Mouse (Mus musculus): ENCODE data around the gene Eif2b5. TPM values are rescaled to one million over a fixed set of nuclear protein-coding genes. Genes with fewer than 3 reads are reported as not detected.

Eif2b5 gene
- polyA plus RNA-seq, 1 experiment from 2014 or later = 92.1 TPM

GRCm38 (mm10) chr16:20551691-20552090 is 53.1 kb downstream of the Eif2b5 start:
- Histone ChIP-seq H3K9ac (ENCODE audit: low read length) (no peak overlapping the region), H3K9me3 (replicated peaks; ENCODE audit: control insufficient read depth, low read length) (no peaks in the 10 kb centered on the region), H3K36me3 (ENCODE audit: control insufficient read depth, insufficient read depth, low read length) (peaks cover 55% of the 10 kb centered on the region), H3K4me2 (ENCODE audit: low read length) (no peak overlapping the region), H3K27ac (ENCODE audit: low read depth, low read length) (no peak overlapping the region), H3K4me1 (ENCODE audit: control insufficient read depth, insufficient read depth, low read length) (peaks cover 10% of the 10 kb centered on the region), H3K27me3 (replicated peaks; ENCODE audit: control insufficient read depth, insufficient read depth, low read length) (no peaks in the 10 kb centered on the region), H3K4me3 (ENCODE audit: low read depth, low read length) (no peak overlapping the region)
- WGBS = 96% methylated on average over 5 of the region's 5 CpGs
- ATAC-seq (no peak), DNase-seq (ENCODE audit: low spot score) (no peak)

- 90% methylated on average over 1 of the region's 1 CpGs for WGBS
- no peak for ATAC-seq
Observed at GRCm38 (mm10) chr16:20552594-20552993, 54.0 kb downstream of the Eif2b5 start.

GRCm38 (mm10) chr16:20555000-20555399 is 56.4 kb downstream of the Eif2b5 start:
- H3K9ac ChIP-seq (ENCODE audit: low read length) = no peak overlapping the region
- peaks cover 79% of the 10 kb centered on the region for H3K36me3 ChIP-seq (ENCODE audit: control insufficient read depth, insufficient read depth, low read length)
- no peak for DNase-seq (ENCODE audit: low spot score)
- H3K4me1 ChIP-seq (ENCODE audit: control insufficient read depth, insufficient read depth, low read length) = no peaks in the 10 kb centered on the region
- no peaks in the 10 kb centered on the region for H3K9me3 ChIP-seq (replicated peaks; ENCODE audit: control insufficient read depth, low read length)
- no peak overlapping the region for H3K27ac ChIP-seq (ENCODE audit: low read depth, low read length)
- no peak overlapping the region for H3K4me2 ChIP-seq (ENCODE audit: low read length)
- no peak for ATAC-seq
- WGBS = 96% methylated on average over 6 of the region's 6 CpGs
- H3K27me3 ChIP-seq (replicated peaks; ENCODE audit: control insufficient read depth, insufficient read depth, low read length) = no peaks in the 10 kb centered on the region
- no peak overlapping the region for H3K4me3 ChIP-seq (ENCODE audit: low read depth, low read length)

More at GRCm38 (mm10) chr16:20552594-20552993, 54.0 kb downstream of the Eif2b5 start:
- no peak for DNase-seq (ENCODE audit: low spot score)
- H3K9ac ChIP-seq (ENCODE audit: low read length) = no peak overlapping the region
- H3K27me3 ChIP-seq (replicated peaks; ENCODE audit: control insufficient read depth, insufficient read depth, low read length) = no peaks in the 10 kb centered on the region
- H3K36me3 ChIP-seq (ENCODE audit: control insufficient read depth, insufficient read depth, low read length) = peaks cover 61% of the 10 kb centered on the region
- no peak overlapping the region for H3K27ac ChIP-seq (ENCODE audit: low read depth, low read length)
- no peak overlapping the region for H3K4me2 ChIP-seq (ENCODE audit: low read length)
- H3K9me3 ChIP-seq (replicated peaks; ENCODE audit: control insufficient read depth, low read length) = no peaks in the 10 kb centered on the region
- H3K4me3 ChIP-seq (ENCODE audit: low read depth, low read length) = no peak overlapping the region
- H3K4me1 ChIP-seq (ENCODE audit: control insufficient read depth, insufficient read depth, low read length) = peaks cover 9% of the 10 kb centered on the region

- H3K4me3 ChIP-seq (ENCODE audit: low read depth, low read length) = no peak overlapping the region
- 90% methylated on average over 7 of the region's 7 CpGs for WGBS
- no peaks in the 10 kb centered on the region for H3K4me1 ChIP-seq (ENCODE audit: control insufficient read depth, insufficient read depth, low read length)
- DNase-seq (ENCODE audit: low spot score) (no peak), ATAC-seq (no peak)
- H3K9ac ChIP-seq (ENCODE audit: low read length) = no peak overlapping the region
- H3K9me3 ChIP-seq (replicated peaks; ENCODE audit: control insufficient read depth, low read length) = no peaks in the 10 kb centered on the region
- no peak overlapping the region for H3K4me2 ChIP-seq (ENCODE audit: low read length)
- H3K36me3 ChIP-seq (ENCODE audit: control insufficient read depth, insufficient read depth, low read length) = peaks cover 82% of the 10 kb centered on the region
- no peak overlapping the region for H3K27ac ChIP-seq (ENCODE audit: low read depth, low read length)
- no peaks in the 10 kb centered on the region for H3K27me3 ChIP-seq (replicated peaks; ENCODE audit: control insufficient read depth, insufficient read depth, low read length)
Observed at GRCm38 (mm10) chr16:20557381-20557780, 58.8 kb downstream of the Eif2b5 start.

Other genes starting within 250 kb of the Eif2b5 start
- gene Parl, start 196.4 kb upstream of the Eif2b5 start, polyA plus RNA-seq (2014; fragmentation: Nextera tagmentation; extraction: Ambion mirVana) = 81.1 and 88.6 TPM in 2 replicates
- not detected in 2 replicates for gene Cyp2ab1, start 173.4 kb upstream of the Eif2b5 start, polyA plus RNA-seq (2014; fragmentation: Nextera tagmentation; extraction: Ambion mirVana)
- gene Abcc5, start 72.4 kb upstream of the Eif2b5 start, polyA plus RNA-seq (2014; fragmentation: Nextera tagmentation; extraction: Ambion mirVana) = 96.7 and 120 TPM in 2 replicates
- 25.3 and 26.0 TPM in 2 replicates for gene Dvl3, start 18.2 kb downstream of the Eif2b5 start, polyA plus RNA-seq (2014; fragmentation: Nextera tagmentation; extraction: Ambion mirVana)
- 1,206 and 1,335 TPM in 2 replicates for gene Ap2m1, start 36.7 kb downstream of the Eif2b5 start, polyA plus RNA-seq (2014; fragmentation: Nextera tagmentation; extraction: Ambion mirVana)
- gene Abcf3, start 49.8 kb downstream of the Eif2b5 start, polyA plus RNA-seq (2014; fragmentation: Nextera tagmentation; extraction: Ambion mirVana) = 64.8 and 74.4 TPM in 2 replicates
- gene Vwa5b2, start 90.7 kb downstream of the Eif2b5 start, polyA plus RNA-seq (2014; fragmentation: Nextera tagmentation; extraction: Ambion mirVana) = 1.3 and 4.1 TPM in 2 replicates
- 18.2 and 24.8 TPM in 2 replicates for gene Eef1akmt4, start 112.8 kb downstream of the Eif2b5 start, polyA plus RNA-seq (2014; fragmentation: Nextera tagmentation; extraction: Ambion mirVana)
- gene Gm49333, start 112.8 kb downstream of the Eif2b5 start, polyA plus RNA-seq (2014; fragmentation: Nextera tagmentation; extraction: Ambion mirVana) = 0.17 TPM in 1 of 2 replicates, not detected in the other
- 34.9 and 44.4 TPM in 2 replicates for gene Alg3, start 112.9 kb downstream of the Eif2b5 start, polyA plus RNA-seq (2014; fragmentation: Nextera tagmentation; extraction: Ambion mirVana)
- 18.6 and 18.9 TPM in 2 replicates for gene Camk2n2, start 122.5 kb downstream of the Eif2b5 start, polyA plus RNA-seq (2014; fragmentation: Nextera tagmentation; extraction: Ambion mirVana)
- gene Ece2, start 131.0 kb downstream of the Eif2b5 start, polyA plus RNA-seq (2014; fragmentation: Nextera tagmentation; extraction: Ambion mirVana) = 5.3 and 6.0 TPM in 2 replicates
- gene Psmd2, start 152.8 kb downstream of the Eif2b5 start, polyA plus RNA-seq (2014; fragmentation: Nextera tagmentation; extraction: Ambion mirVana) = 354 and 377 TPM in 2 replicates
- 97.6 and 109 TPM in 2 replicates for gene Eif4g1, start 169.5 kb downstream of the Eif2b5 start, polyA plus RNA-seq (2014; fragmentation: Nextera tagmentation; extraction: Ambion mirVana)
- gene Fam131a, start 194.4 kb downstream of the Eif2b5 start, polyA plus RNA-seq (2014; fragmentation: Nextera tagmentation; extraction: Ambion mirVana) = 51.5 and 55.5 TPM in 2 replicates
- gene Polr2h, start 218.8 kb downstream of the Eif2b5 start, polyA plus RNA-seq (2014; fragmentation: Nextera tagmentation; extraction: Ambion mirVana) = 112 and 126 TPM in 2 replicates
- 11.9 and 15.2 TPM in 2 replicates for gene Clcn2, start 218.9 kb downstream of the Eif2b5 start, polyA plus RNA-seq (2014; fragmentation: Nextera tagmentation; extraction: Ambion mirVana)
- 2.6 and 3.8 TPM in 2 replicates for gene Chrd, start 234.3 kb downstream of the Eif2b5 start, polyA plus RNA-seq (2014; fragmentation: Nextera tagmentation; extraction: Ambion mirVana)
- 0.25 and 0.62 TPM in 2 replicates for gene Thpo, start 235.7 kb downstream of the Eif2b5 start, polyA plus RNA-seq (2014; fragmentation: Nextera tagmentation; extraction: Ambion mirVana)